Mouse (Mus musculus) G1E-ER4 (cell line): ENCODE data around the gene Rnf214. TPM values are rescaled to one million over a fixed set of nuclear protein-coding genes. Genes with fewer than 3 reads are reported as not detected.

Source experiments
- GATA1 ChIP-seq: IDR thresholded peaks from one replicate; pipeline ENCODE4 v1.8.0; 2012; ENCODE audit warnings: low read length, inconsistent platforms
- polyA plus RNA-seq: library from polyadenylated mRNA; stranded (reverse); fragments of >175 nt; gene quantifications from 2 replicates; pipeline ENCODE4 v1.2.3, GENCODE M21; 2012

Gene Rnf214
- polyA plus RNA-seq, 1 experiment = 11.7 TPM

- no peak for TF ChIP-seq GATA1
Observed at GRCm38 (mm10) chr9:45941329-45941888, 34.7 kb upstream of the Rnf214 start.

GRCm38 (mm10) chr9:45939794-45940193 is 33.1 kb upstream of the Rnf214 start:
- TF ChIP-seq GATA1 = no peak

GRCm38 (mm10) chr9:45938952-45939637 is 32.4 kb upstream of the Rnf214 start:
- TF ChIP-seq GATA1 = no peak

GRCm38 (mm10) chr9:45938088-45938487 is 31.4 kb upstream of the Rnf214 start:
- no peak for TF ChIP-seq GATA1

- TF ChIP-seq GATA1 = no peak
Observed at GRCm38 (mm10) chr9:45936883-45937282, 30.2 kb upstream of the Rnf214 start.

GRCm38 (mm10) chr9:45935628-45936210 is 29.0 kb upstream of the Rnf214 start, which contains the start of gene Tagln:
Gene Tagln (minus strand): TSS chr9:45936058.
- no peak for TF ChIP-seq GATA1

DNA sequence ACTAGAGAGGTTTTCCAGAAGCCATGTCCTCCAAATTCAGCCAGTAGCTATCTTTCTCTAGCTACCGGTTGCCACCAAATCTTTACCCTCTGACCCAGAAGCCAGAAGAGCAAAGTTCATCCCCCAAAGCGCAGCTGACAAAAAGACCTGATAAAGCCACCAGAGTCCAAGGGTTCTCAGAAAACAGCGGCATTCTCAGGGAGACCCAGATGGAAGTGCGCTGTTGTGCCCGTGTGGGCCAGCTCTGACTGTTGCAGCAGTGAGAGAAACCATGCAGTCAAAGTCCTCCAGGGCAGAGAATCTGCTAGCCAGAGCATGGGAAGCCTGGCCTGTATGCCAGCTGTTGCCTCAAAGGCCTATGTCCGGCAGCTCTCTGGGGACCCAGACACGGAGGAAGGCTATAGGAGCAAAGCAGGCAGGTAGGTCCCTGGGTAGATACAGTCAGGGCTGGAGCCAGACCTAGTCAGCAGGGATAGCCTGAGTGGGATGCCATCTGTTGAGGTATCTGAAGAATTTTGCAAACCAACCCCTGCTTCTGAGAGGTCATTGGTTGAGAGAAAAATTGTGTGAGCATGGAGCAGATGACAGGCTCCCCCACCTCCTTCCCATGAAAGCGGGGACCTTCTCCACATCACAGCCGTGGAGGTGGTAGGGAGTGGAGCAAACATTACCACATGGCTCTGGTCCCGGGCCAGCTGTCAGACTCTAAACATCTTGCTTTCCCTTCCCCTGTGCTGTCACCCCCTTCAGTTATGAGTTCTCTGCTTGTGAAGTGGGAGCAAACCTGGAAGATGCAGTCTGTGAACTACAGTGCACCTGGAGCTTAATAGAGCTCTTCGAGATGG is 26.1 kb upstream of the Rnf214 start:
- TF ChIP-seq GATA1 = no peak

- no peak for TF ChIP-seq GATA1
Observed at GRCm38 (mm10) chr9:45931958-45932357, 25.2 kb upstream of the Rnf214 start.

DNA sequence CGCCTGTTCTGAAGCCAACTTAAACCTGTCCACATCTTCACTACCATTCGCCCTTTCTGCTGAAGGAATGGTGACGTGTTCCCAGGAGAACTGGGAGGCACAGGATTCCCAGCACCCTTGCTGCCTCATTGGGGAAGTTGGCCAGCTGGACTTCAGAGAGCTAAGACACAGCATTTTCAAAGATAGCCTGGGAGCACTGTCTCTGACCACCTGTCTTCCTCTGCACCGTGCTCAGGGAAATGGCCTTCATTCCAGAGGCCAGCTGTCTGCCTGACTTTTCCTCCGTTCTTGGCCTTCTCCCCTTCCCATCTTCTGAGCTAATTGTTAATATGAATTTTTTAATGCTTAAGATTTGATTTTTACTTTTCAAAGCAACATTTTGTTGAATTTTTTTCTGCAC is 22.6 kb upstream of the Rnf214 start:
- TF ChIP-seq GATA1 = no peak

DNA sequence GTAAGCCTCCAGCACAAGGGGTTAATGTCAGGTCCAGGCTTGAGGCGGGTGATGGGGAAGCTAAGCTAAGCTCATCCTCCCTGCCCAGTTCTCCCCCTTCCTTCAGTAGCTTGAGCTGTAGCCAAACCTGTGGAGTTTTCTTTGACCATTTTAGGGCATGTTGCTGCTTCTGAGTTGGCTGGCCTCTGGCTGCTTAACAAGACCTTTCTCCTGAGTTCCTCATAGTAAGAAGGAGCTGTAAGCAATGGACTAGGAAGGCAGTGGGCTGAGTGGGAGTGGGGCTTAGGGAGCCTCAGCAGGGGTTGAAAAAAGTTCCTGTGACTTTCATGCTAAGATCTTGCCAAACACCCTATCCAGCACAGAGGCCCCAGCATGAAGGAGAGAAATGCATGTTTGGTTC is 13.2 kb upstream of the Rnf214 start:
- TF ChIP-seq GATA1 = no peak

- no peak for TF ChIP-seq GATA1
Observed at GRCm38 (mm10) chr9:45917041-45917934, 10.6 kb upstream of the Rnf214 start.

GRCm38 (mm10) chr9:45915659-45916058 is 8.9 kb upstream of the Rnf214 start:
- no peak for TF ChIP-seq GATA1

DNA sequence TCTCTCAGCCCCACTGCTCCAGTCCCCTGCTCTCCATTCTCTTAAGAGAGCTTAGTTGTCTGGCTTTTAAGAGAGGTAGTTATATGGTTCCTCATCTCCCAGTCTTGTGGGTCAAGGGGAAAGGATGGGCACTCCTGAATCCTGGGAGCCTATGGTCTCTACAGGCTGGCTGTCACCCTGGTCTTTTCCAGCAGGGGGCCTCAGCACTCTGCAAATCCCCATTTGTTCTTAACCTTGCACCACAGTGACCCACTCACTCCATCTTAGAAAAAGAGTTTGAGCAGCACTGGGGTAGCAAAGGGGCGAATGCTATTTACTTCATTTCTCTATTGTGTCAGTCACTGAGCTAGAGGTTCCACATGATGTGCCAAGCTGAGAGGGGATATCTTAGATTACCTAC is 5.0 kb upstream of the Rnf214 start:
- TF ChIP-seq GATA1 = no peak

GRCm38 (mm10) chr9:45910995-45911394 is 4.3 kb upstream of the Rnf214 start:
- TF ChIP-seq GATA1 = no peak

- no peak for TF ChIP-seq GATA1
Observed at GRCm38 (mm10) chr9:45907078-45907428, 342 bp upstream of the Rnf214 start.

DNA sequence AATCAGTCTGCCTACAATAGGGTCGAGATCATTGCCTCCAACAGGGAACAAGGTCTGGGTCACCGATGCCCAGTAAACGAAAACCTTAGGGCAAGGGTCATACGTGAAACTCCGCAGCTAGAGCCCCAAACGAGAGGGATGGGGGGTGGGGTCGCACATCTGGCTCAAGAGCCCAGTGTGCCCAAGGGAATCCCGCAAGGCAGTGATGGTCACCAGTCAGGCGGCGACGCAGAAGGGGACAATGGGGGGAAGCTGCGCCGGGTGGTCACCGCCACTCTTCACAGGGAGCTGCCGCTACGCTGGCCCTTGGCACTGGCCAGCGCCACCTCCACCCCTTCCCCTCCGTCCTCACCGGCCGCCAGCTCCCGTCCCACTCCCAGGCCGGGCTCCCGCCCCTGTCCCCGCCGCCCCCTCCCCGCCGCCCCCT is 887 bp downstream of the Rnf214 start:
- no peak for TF ChIP-seq GATA1
